Mouse (Mus musculus) ES-E14 (cell line): ENCODE results near the gene Kctd17. TPM values are rescaled to one million over a fixed set of nuclear protein-coding genes. Genes with fewer than 3 reads are reported as not detected.

Experiments used
- DNase-seq: peaks from one replicate; pipeline ENCODE4 v3.0.0-alpha.2; 2013; ENCODE audit warnings: low read depth, low spot score
- H3K27ac ChIP-seq: 2 replicates; pipeline ENCODE4 v1.5.1; 2012; ENCODE audit warnings: low read depth, mild to moderate bottlenecking, low read length, moderate library complexity, mixed read lengths; ENCODE audit not compliant: poor library complexity, insufficient read depth, severe bottlenecking
- H3K36me3 ChIP-seq: 2 replicates; pipeline ENCODE4 v1.6.1; 2012; ENCODE audit warnings: mild to moderate bottlenecking, low read length, moderate library complexity, mixed read lengths; ENCODE audit not compliant: control insufficient read depth, poor library complexity, insufficient read depth, severe bottlenecking
- H3K4me1 ChIP-seq, 2 experiments: fragments of 150-350 bp in 1 of 2; sonication (generic) in 1 of 2; 2 replicates each; pipeline ENCODE4 v1.6.1; 2012; ENCODE audit warnings: low read length in 2 of 2, mild to moderate bottlenecking in 1 of 2, mixed read lengths in 1 of 2; ENCODE audit not compliant: control insufficient read depth in 2 of 2, insufficient read depth in 2 of 2, poor library complexity in 1 of 2
- H3K4me3 ChIP-seq, 2 experiments: fragments of 150-350 bp in 1 of 2; sonication (generic) in 1 of 2; 2 replicates each; pipeline ENCODE4 v1.5.1; 2012; ENCODE audit warnings: low read length in 2 of 2, low read depth in 1 of 2, mild to moderate bottlenecking in 1 of 2, mixed read lengths in 1 of 2; ENCODE audit not compliant: insufficient read depth in 1 of 2, poor library complexity in 1 of 2, severe bottlenecking in 1 of 2
- H3K9ac ChIP-seq: 2 replicates; pipeline ENCODE4 v1.6.1; 2012; ENCODE audit warnings: low read depth, mild to moderate bottlenecking, low read length, mixed read lengths; ENCODE audit not compliant: poor library complexity, insufficient read depth, severe bottlenecking
- H3K9me3 ChIP-seq: fragments of 150-350 bp; sonication (generic); 2 replicates; pipeline ENCODE4 v1.6.1; 2012; ENCODE audit warnings: low read depth, mild to moderate bottlenecking, low read length; ENCODE audit not compliant: control insufficient read depth, insufficient read depth
- CHD2 ChIP-seq: IDR thresholded peaks from 2 replicates; pipeline ENCODE4 v1.6.1; 2014; ENCODE audit warnings: mild to moderate bottlenecking, low read depth, low read length, inconsistent platforms
- HCFC1 ChIP-seq: IDR thresholded peaks from 2 replicates; pipeline ENCODE4 v1.6.1; 2012; ENCODE audit warnings: low read length, inconsistent platforms, borderline replicate concordance; ENCODE audit not compliant: insufficient read depth
- MAFK ChIP-seq: IDR thresholded peaks from 2 replicates; pipeline ENCODE4 v1.6.1; 2014; ENCODE audit warnings: mild to moderate bottlenecking, low read depth, low read length, inconsistent platforms; ENCODE audit not compliant: insufficient read depth
- ZC3H11A ChIP-seq: IDR thresholded peaks from 2 replicates; pipeline ENCODE4 v1.6.1; 2012; ENCODE audit warnings: low read depth, mild to moderate bottlenecking, inconsistent platforms, low read length, borderline replicate concordance
- ZNF384 ChIP-seq: IDR thresholded peaks from 2 replicates; pipeline ENCODE4 v1.6.1; 2012; ENCODE audit warnings: low read depth, low read length, inconsistent platforms
- in situ Hi-C, 2 experiments: fragments of 600-800 bp; cut with MboI; formaldehyde crosslinking; loops; one replicate each; pipeline ENCODE4 v1.15.1; 2025; ENCODE audit warnings: low sequenced_read_pairs in 2 of 2, inconsistent platforms in 1 of 2; ENCODE audit not compliant: unreplicated experiment in 2 of 2
- total RNA-seq: library from RNA; depleted of rRNA; stranded (reverse); fragments of 300-350 nt; gene quantifications from 2 replicates; pipeline ENCODE4 v1.2.3, GENCODE M21; 2012

Kctd17 gene
- total RNA-seq, 1 experiment = 24.7 TPM

- in situ Hi-C loops = no loop called here
- TF ChIP-seq ZNF384 (no peak), MAFK (peak; percentile 95)
- Histone ChIP-seq H3K36me3 (no peaks in the 10 kb centered on the region), H3K4me3 (no peak overlapping the region), H3K27ac (peak overlapping the region; percentile 41), H3K9ac (no peak overlapping the region), H3K4me1 (peaks cover 3 to 21% of the 10 kb centered on the region in 2 experiments; a peak in 2 of 4 replicates), H3K9me3 (no peaks in the 10 kb centered on the region)
- peak; percentile 47 for DNase-seq
Measured at GRCm38 (mm10) chr15:78450419-78450768, 22.0 kb downstream of the Kctd17 start.

- in situ Hi-C loops = no loop called here
- Histone ChIP-seq H3K27ac (no peak overlapping the region), H3K4me3 (no peak overlapping the region), H3K4me1 (peaks cover 3 to 21% of the 10 kb centered on the region in 2 experiments; a peak in 2 of 4 replicates), H3K9me3 (no peaks in the 10 kb centered on the region), H3K9ac (no peak overlapping the region), H3K36me3 (no peaks in the 10 kb centered on the region)
- DNase-seq = no peak
- TF ChIP-seq ZC3H11A = no peak
- TF ChIP-seq ZNF384 = no peak
- no peak for TF ChIP-seq MAFK
- TF ChIP-seq CHD2 = no peak
- no peak for TF ChIP-seq HCFC1
Measured at GRCm38 (mm10) chr15:78451201-78451600, 22.8 kb downstream of the Kctd17 start.

- TF ChIP-seq HCFC1 (no peak), MAFK (no peak), ZNF384 (no peak), CHD2 (no peak), ZC3H11A (no peak)
- Histone ChIP-seq H3K4me3 (no peak overlapping the region), H3K36me3 (no peaks in the 10 kb centered on the region), H3K27ac (no peak overlapping the region), H3K9me3 (no peaks in the 10 kb centered on the region), H3K4me1 (peaks cover 2 to 21% of the 10 kb centered on the region in 2 experiments; a peak in 2 of 4 replicates), H3K9ac (no peak overlapping the region)
- no peak for DNase-seq
- in situ Hi-C loops = no loop called here
Measured at GRCm38 (mm10) chr15:78452929-78453328, 24.6 kb downstream of the Kctd17 start.

- no peak for TF ChIP-seq MAFK
- TF ChIP-seq ZC3H11A = no peak
- TF ChIP-seq ZNF384 = no peak
- TF ChIP-seq HCFC1 = no peak
- TF ChIP-seq CHD2 = no peak
- Histone ChIP-seq H3K9me3 (no peaks in the 10 kb centered on the region), H3K36me3 (no peaks in the 10 kb centered on the region), H3K27ac (no peak overlapping the region), H3K4me1 (peaks cover 0 to 8% of the 10 kb centered on the region in 2 experiments; a peak in 1 of 4 replicates), H3K4me3 (no peak overlapping the region), H3K9ac (no peak overlapping the region)
- DNase-seq = no peak
- in situ Hi-C loops = no loop called here
Measured at GRCm38 (mm10) chr15:78455168-78455567, 26.8 kb downstream of the Kctd17 start.

GRCm38 (mm10) chr15:78456051-78456450 is 27.7 kb downstream of the Kctd17 start:
- TF ChIP-seq CHD2 (no peak), MAFK (no peak), HCFC1 (no peak), ZC3H11A (no peak), ZNF384 (no peak)
- Histone ChIP-seq H3K4me3 (no peak overlapping the region), H3K9me3 (no peaks in the 10 kb centered on the region), H3K9ac (no peak overlapping the region), H3K27ac (no peak overlapping the region), H3K4me1 (peaks cover 0 to 6% of the 10 kb centered on the region in 2 experiments; a peak in 1 of 4 replicates), H3K36me3 (no peaks in the 10 kb centered on the region)
- in situ Hi-C loops = no loop called here
- DNase-seq = no peak
